Mouse (Mus musculus): ENCODE results near the gene Ptprt.

Ptprt gene

DNA sequence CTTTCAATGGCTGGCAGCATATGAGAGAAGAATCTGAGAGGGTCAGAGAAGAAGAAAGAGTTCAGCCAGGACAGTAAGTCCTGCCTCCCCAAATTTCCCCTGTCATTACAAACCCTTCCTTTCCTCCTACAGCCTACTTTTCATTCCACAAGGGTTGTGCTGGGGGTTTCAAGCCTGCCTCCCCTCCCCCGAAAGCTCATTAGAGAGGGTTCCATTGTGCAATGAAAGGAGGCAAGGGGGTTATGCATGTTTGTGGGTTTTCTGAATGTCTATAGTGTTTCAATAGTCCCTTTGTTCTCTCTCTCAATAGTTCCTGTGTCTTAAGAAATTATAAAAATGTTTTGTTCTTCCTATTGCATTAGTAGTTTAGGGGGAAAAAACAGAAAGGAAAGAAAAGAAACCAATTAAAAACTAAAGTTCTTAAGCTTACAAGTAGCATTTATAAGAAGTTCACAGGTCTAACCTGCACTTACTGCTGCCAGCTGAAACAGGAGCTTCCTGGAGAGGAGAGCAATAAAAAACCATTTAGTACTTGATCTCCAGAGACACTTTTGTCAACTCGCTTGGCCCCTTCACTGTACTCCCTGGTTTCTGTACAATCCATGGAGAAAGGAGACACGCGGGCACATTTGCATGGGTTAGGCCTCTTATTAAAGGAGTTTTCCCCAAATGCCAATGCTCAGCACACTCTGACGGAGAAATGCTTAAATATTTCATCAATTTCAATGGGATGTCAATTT lies 247.7 kb downstream of the Ptprt start:
- in situ Hi-C loops (cut with MboI, MseI), result no loop called here

GRCm38 (mm10) chr2:162411014-162411413 lies 249.9 kb downstream of the Ptprt start:
- in situ Hi-C loops (cut with MboI, MseI), result no loop called here

- in situ Hi-C loops (cut with MboI, MseI), result no loop called here
Observed at GRCm38 (mm10) chr2:162409245-162409644, 251.7 kb downstream of the Ptprt start.

DNA sequence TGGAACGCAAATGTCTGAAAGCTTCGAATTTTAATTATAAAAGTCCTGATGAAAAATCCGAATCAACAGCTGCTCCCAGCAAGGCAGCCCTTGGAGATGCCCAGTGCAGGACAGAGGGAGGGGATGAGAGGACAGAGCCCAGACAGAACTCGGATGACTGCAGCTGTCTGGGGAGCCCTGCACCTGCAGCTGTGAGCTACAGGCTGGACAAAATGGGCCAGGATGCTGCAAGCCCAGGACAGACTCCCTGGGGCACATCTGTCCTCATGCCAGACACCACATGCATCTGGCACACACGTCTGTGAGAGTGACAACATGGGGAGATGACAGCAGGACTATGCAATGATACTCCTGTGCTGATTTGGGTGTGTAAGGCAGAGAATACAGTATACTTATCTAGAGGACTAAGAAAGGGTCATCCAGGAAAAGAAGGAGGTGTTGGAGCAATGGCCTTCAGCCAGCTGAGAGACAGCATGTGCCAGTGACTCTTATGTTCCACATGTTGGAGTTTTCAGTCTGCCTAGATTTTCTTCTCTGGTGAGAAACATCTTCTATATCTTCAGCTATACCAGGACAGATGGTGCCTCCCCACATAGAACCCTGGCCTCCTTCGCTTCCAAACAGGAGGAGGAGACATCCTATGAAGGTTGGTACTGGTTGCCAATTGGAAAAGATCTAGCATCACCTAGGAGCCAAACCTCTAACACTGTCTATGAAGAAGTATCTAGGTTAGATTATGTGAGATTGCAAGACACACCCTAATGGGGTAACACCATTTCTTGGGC lies 259.4 kb downstream of the Ptprt start:
- in situ Hi-C loops (cut with MboI, MseI), result no loop called here

DNA sequence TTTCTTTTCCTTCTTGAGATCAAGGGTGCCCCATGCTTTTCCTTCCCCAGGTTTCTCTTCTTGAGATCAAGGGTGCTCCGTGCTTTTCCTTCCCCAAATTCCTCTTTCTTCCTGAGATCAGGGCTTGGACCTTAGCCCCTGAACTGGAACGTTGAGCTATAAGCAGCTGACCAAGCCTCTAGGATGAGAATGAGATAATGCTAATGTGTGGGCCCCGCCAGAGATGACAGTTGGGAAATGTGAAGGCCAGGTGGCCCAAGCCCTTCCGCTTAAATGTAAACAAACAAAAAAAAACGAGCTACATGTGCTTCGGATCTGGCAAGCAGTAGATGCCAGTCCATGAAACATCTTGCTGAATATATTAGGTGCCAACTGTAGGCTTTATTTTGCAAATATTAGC lies 266.3 kb downstream of the Ptprt start:
- in situ Hi-C loops (cut with MboI, MseI), result no loop called here

GRCm38 (mm10) chr2:162391834-162392233 lies 269.1 kb downstream of the Ptprt start:
- in situ Hi-C loops (cut with MboI, MseI), result no loop called here

GRCm38 (mm10) chr2:162377309-162377708 lies 283.6 kb downstream of the Ptprt start:
- in situ Hi-C loops (cut with MboI, MseI), result no loop called here

DNA sequence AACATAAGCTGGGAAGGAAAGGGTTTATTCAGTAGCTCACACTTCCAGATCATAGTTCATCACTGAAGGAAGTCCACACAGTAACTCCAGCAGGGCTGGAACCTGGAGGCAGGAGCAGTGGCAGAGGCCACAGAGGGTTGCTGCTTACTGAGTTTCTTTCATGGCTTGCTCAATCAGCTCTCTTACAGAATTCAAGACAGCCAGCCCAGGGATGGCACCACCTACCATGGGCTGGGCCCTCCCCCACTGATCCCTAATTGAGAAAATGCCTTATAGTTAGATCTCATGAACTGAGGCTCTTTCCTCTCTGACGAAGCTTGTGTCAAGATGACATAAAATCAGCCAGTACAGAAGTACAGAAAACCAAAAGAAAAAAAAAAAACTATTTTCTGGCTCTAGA lies 311.9 kb downstream of the Ptprt start:
- in situ Hi-C loops (cut with MboI, MseI), result no loop called here

GRCm38 (mm10) chr2:162341846-162342245 lies 319.1 kb downstream of the Ptprt start:
- in situ Hi-C loops (cut with MboI, MseI), result no loop called here

DNA sequence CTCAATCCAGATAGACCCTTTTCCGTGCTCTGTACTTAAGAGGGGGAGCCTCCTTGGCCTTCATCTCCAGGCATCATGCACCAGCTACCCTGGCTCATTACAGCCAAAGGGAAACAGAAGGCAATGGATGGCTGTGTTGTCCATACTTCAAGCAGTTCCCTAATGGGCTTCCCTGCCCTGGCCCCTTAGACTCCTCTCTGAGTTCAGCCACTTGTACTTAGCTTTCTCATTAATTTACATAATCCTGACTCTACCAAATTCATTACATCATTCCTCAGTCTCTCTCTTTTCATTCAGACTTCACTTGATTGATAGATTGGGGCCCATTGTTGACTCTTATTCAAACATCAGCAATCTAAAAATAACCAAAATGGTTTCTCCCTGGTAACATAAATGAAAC lies 320.7 kb downstream of the Ptprt start:
- in situ Hi-C loops (cut with MboI, MseI), result no loop called here

- in situ Hi-C loops (cut with MboI, MseI), result no loop called here
Observed at GRCm38 (mm10) chr2:162332066-162332683, 328.8 kb downstream of the Ptprt start.

- in situ Hi-C loops (cut with MboI, MseI), result no loop called here
Observed at GRCm38 (mm10) chr2:162329430-162329829, 331.5 kb downstream of the Ptprt start.

DNA sequence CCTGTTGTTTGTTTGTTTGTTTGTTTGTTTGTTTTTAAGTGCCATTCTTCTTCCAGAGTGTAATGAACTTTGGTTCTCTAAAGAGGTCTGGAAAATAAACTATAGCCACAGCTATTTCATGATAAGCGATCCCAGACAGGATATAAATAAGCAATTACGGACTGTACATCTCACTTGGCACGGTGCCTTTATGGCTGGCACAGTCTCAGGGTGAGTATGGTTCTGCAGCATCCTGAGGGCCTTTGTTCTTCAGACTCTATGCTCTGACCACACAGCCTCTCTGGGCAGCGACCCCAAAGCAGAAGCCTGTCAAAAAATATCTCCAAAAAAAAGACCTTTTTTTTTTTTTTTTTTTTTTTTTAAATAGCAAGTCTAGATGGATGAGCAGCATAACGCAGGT lies 338.5 kb downstream of the Ptprt start:
- in situ Hi-C loops (cut with MboI, MseI), result no loop called here

DNA sequence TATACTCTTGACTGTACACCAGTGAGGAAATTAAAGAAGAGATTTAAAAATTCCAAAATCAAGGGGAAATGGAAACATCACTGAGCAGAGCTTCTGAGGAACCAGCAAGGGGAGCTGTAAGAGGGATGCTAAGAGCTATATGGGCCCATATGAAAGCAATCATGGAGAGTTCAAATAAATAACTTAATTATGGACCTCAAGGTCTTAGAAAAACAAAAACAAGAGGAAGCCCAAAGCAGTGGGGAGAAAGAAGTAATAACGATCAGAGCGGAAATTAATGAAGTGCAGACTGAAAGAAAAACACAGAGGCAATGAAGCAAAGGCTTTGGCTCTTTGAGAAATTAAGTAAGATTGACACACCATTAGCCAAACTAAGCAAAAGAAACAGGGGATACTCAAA lies 353.0 kb downstream of the Ptprt start:
- in situ Hi-C loops (cut with MboI, MseI), result no loop called here

GRCm38 (mm10) chr2:162294070-162294469 lies 366.9 kb downstream of the Ptprt start:
- in situ Hi-C loops (cut with MboI, MseI), result no loop called here

DNA sequence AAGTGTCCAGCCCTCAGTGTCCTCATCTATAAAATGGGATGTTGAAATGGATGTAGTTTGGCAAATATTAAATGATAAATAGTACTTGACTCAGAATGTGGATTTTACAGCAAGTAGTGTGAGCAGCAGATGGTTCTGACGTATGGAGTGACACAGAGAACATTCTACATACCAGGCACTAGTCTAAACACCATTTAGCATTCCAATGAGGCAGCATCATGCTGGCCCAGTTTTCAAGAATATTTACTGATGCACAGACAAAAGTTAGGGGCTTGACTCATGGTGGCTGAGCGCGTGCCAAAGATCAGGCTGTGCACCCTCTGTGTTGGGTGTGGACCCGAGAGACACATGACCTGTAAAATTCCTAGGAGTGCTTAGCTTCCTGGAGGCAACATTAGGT lies 378.3 kb downstream of the Ptprt start:
- in situ Hi-C loops (cut with MboI, MseI), result no loop called here

GRCm38 (mm10) chr2:162282121-162282520 lies 378.8 kb downstream of the Ptprt start:
- in situ Hi-C loops (cut with MboI, MseI), result no loop called here

GRCm38 (mm10) chr2:162273826-162274225 lies 387.1 kb downstream of the Ptprt start:
- in situ Hi-C loops (cut with MboI, MseI), result no loop called here

GRCm38 (mm10) chr2:162251272-162251671 lies 409.7 kb downstream of the Ptprt start:
- in situ Hi-C loops (cut with MboI, MseI), result no loop called here

- in situ Hi-C loops (cut with MboI, MseI), result no loop called here
Observed at GRCm38 (mm10) chr2:162248296-162248695, 412.7 kb downstream of the Ptprt start.

- in situ Hi-C loops (cut with MboI, MseI), result no loop called here
Observed at GRCm38 (mm10) chr2:162222476-162222875, 438.5 kb downstream of the Ptprt start.

DNA sequence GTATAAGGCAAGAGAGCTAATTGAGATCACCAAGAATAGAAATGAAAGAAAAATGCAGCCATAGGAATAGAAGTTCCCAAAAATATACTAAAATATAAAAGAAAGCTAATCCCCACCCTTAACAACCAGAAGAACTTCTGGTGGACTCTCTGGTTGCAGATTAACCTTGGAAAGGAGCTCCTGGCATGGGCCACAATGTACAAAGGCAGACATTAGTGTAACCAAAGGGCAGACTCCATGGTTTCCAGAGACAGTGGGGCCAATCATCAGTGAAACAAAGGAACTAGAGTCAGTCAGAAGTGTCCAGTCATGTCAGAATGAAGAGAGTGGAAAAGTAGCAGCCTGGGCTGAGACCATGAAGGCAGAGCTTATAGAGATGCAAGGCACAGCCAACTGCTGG lies 440.4 kb downstream of the Ptprt start:
- in situ Hi-C loops (cut with MboI, MseI), result no loop called here

DNA sequence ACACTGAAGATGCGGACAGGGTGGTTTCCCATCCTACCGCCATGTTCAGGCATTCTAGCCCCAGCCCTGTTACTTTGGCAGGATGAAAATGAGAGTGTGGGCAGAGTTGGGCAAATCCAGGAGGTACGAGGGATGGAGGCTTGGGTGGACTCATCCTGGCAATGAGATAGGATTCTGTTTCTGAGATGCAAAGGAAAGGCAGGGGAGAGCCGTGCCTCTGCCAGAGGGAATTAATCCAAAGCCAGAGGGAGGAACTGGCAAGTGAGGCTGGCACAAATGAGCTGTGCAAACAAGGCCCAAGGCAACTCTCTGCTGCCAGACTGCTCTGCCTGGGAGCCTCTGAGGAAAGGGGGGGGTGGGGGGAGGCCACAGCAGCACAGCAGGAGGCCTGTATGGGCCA lies 441.4 kb downstream of the Ptprt start:
- in situ Hi-C loops (cut with MboI, MseI), result no loop called here

All from regulatory T cell (primary cell).